Mouse (Mus musculus) limb, embryonic 14.5 days (tissue): Measurements from ENCODE around the gene Olfr1495. TPM values are rescaled to one million over a fixed set of nuclear protein-coding genes. Genes with fewer than 3 reads are reported as not detected.
"Not testable (repeated sequence)": the region's sequence is repeated elsewhere in the genome, so short reads cannot be mapped to it uniquely, and the experiment has no call there.

Experiments used
- ATAC-seq: fragments of 200-750 bp; cut with Nextera tagmentation; 2 replicates; pipeline ENCODE4 v1.8.0; 2017; ENCODE audit warnings: low read depth, moderate number of reproducible peaks, moderate TSS enrichment; ENCODE audit not compliant: low FRiP score
- DNase-seq: peaks from one replicate; pipeline ENCODE4 v3.0.0-alpha.2; 2015; ENCODE audit warnings: low spot score
- H3K27ac ChIP-seq: fragments of 300-500 bp; sonication (generic); replicated peaks from 2 replicates; pipeline ENCODE4 v1.5.1; 2014; ENCODE audit warnings: low read depth, mild to moderate bottlenecking, low read length, moderate library complexity, mixed read lengths
- H3K27me3 ChIP-seq: fragments of 300-500 bp; sonication (generic); 2 replicates; pipeline ENCODE4 v1.6.1; 2014; ENCODE audit warnings: low read length, mixed read lengths; ENCODE audit not compliant: control insufficient read depth, insufficient read depth
- H3K36me3 ChIP-seq: fragments of 300-500 bp; sonication (generic); 2 replicates; pipeline ENCODE4 v1.6.1; 2014; ENCODE audit warnings: mild to moderate bottlenecking, low read length, moderate library complexity, mixed read lengths; ENCODE audit not compliant: control insufficient read depth, insufficient read depth
- H3K4me1 ChIP-seq: fragments of 300-500 bp; sonication (generic); 2 replicates; pipeline ENCODE4 v1.6.1; 2014; ENCODE audit warnings: antibody characterized with exemption, low read length, mixed read lengths; ENCODE audit not compliant: control insufficient read depth, insufficient read depth
- H3K4me2 ChIP-seq: fragments of 300-500 bp; sonication (generic); replicated peaks from 2 replicates; pipeline ENCODE4 v1.6.1; 2014; ENCODE audit warnings: low read depth, mild to moderate bottlenecking, low read length, moderate library complexity; ENCODE audit not compliant: severe bottlenecking
- H3K4me3 ChIP-seq: fragments of 300-500 bp; sonication (generic); replicated peaks from 2 replicates; pipeline ENCODE4 v1.5.1; 2014; ENCODE audit warnings: low read length
- H3K9ac ChIP-seq: fragments of 300-500 bp; sonication (generic); 2 replicates; pipeline ENCODE4 v1.6.1; 2014; ENCODE audit warnings: mild to moderate bottlenecking, low read depth, low read length, moderate library complexity; ENCODE audit not compliant: severe bottlenecking
- H3K9me3 ChIP-seq: fragments of 300-500 bp; sonication (generic); 2 replicates; pipeline ENCODE4 v1.6.1; 2016; ENCODE audit warnings: low read length; ENCODE audit not compliant: control insufficient read depth
- POLR2A ChIP-seq: fragments of 200-500 bp; IDR thresholded peaks from 2 replicates; pipeline ENCODE4 v1.8.0; 2012; ENCODE audit warnings: inconsistent platforms, mild to moderate bottlenecking, moderate library complexity, borderline replicate concordance; ENCODE audit not compliant: insufficient read depth, insufficient read length; ENCODE audit errors: extremely low read depth
- WGBS: fragments of 180-500 bp; shearing (Covaris S2); extraction: QIAGEN DNeasy Blood & Tissue Kit; methylation state at CpG from one replicate; pipeline ENCODE4 v1.1.7; 2014; 5-methylcytosine and 5-hydroxymethylcytosine counted together
- polyA plus RNA-seq, 2 experiments: library from polyadenylated mRNA; depleted of rRNA in 1 of 2; stranded (reverse) in 1 of 2; unstranded in 1 of 2; fragments of >200 nt; fragmentation: Nextera tagmentation in 1 of 2; extraction: Ambion mirVana in 1 of 2; gene quantifications; 2 replicates each; pipeline versions ENCODE4 v1.2.1 to v1.2.3; 2012 to 2014

Gene Olfr1495
- polyA plus RNA-seq, 2 experiments: not detected

GRCm38 (mm10) chr19:13798102-13798501, 33.7 kb downstream of the Olfr1495 start, which contains the start of gene Olfr1497:
Gene Olfr1497 (minus strand): TSS chr19:13798202.
- H3K4me1 ChIP-seq: no peaks in the 10 kb centered on the region
- H3K27me3 ChIP-seq: no peaks in the 10 kb centered on the region
- no peak within 1 kb of the TSS for H3K9ac ChIP-seq
- no peak for TF ChIP-seq POLR2A
- H3K4me2 ChIP-seq: no peak within 1 kb of the TSS
- no peaks in the 10 kb centered on the region for H3K9me3 ChIP-seq
- H3K27ac ChIP-seq: no peak within 1 kb of the TSS
- H3K4me3 ChIP-seq: no peak within 1 kb of the TSS
- no peak for DNase-seq
- no peak for ATAC-seq
- H3K36me3 ChIP-seq: no peaks in the 10 kb centered on the region

- not testable (repeated sequence) for H3K9ac ChIP-seq, H3K4me1 ChIP-seq, H3K9me3 ChIP-seq, ATAC-seq, H3K4me3 ChIP-seq, DNase-seq, H3K4me2 ChIP-seq, H3K36me3 ChIP-seq, H3K27ac ChIP-seq, H3K27me3 ChIP-seq
- WGBS: 64% methylated on average over 1 of the region's 1 CpGs
Observed at GRCm38 (mm10) chr19:13805486-13805885, 41.1 kb downstream of the Olfr1495 start.

- H3K9ac ChIP-seq: no peak overlapping the region
- no peak for TF ChIP-seq POLR2A
- 63% methylated on average over 2 of the region's 2 CpGs for WGBS
- H3K27me3 ChIP-seq: no peaks in the 10 kb centered on the region
- no peaks in the 10 kb centered on the region for H3K4me1 ChIP-seq
- ATAC-seq: no peak
- H3K27ac ChIP-seq: no peak overlapping the region
- no peak for DNase-seq
- H3K4me2 ChIP-seq: no peak overlapping the region
- H3K36me3 ChIP-seq: no peaks in the 10 kb centered on the region
- no peaks in the 10 kb centered on the region for H3K9me3 ChIP-seq
- H3K4me3 ChIP-seq: no peak overlapping the region
Observed at GRCm38 (mm10) chr19:13812823-13813222, 48.4 kb downstream of the Olfr1495 start.

- H3K9ac ChIP-seq: no peak overlapping the region
- 38% methylated on average over 5 of the region's 5 CpGs for WGBS
- no peak for TF ChIP-seq POLR2A
- ATAC-seq (no peak), DNase-seq (peak; percentile 4)
- no peak overlapping the region for H3K4me2 ChIP-seq
- no peaks in the 10 kb centered on the region for H3K36me3 ChIP-seq
- no peaks in the 10 kb centered on the region for H3K9me3 ChIP-seq
- H3K27ac ChIP-seq: no peak overlapping the region
- no peak overlapping the region for H3K4me3 ChIP-seq
- no peaks in the 10 kb centered on the region for H3K4me1 ChIP-seq
- no peaks in the 10 kb centered on the region for H3K27me3 ChIP-seq
Observed at GRCm38 (mm10) chr19:13818827-13819226, 54.4 kb downstream of the Olfr1495 start.

GRCm38 (mm10) chr19:13819347-13819746, 54.9 kb downstream of the Olfr1495 start, which contains the start of gene Olfr1499:
Gene Olfr1499 (minus strand): TSS chr19:13819447.
- Histone ChIP-seq H3K36me3 (no peaks in the 10 kb centered on the region), H3K9ac (no peak within 1 kb of the TSS), H3K4me1 (no peaks in the 10 kb centered on the region), H3K4me2 (no peak within 1 kb of the TSS), H3K9me3 (no peaks in the 10 kb centered on the region), H3K27me3 (no peaks in the 10 kb centered on the region), H3K4me3 (no peak within 1 kb of the TSS), H3K27ac (no peak within 1 kb of the TSS)
- TF ChIP-seq POLR2A: no peak
- DNase-seq (no peak), ATAC-seq (no peak)

Other genes starting within 250 kb of the Olfr1495 start
- gene Olfr1480, start 236.7 kb upstream of the Olfr1495 start, polyA plus RNA-seq (2012; rRNA removed): not detected in 2 replicates
- not detected in 2 replicates for gene Olfr1480, start 236.7 kb upstream of the Olfr1495 start, polyA plus RNA-seq (2014; fragmentation: Nextera tagmentation; extraction: Ambion mirVana)
- gene Olfr1484, start 181.1 kb upstream of the Olfr1495 start, polyA plus RNA-seq (2012; rRNA removed): not detected in 2 replicates
- not detected in 2 replicates for gene Olfr1484, start 181.1 kb upstream of the Olfr1495 start, polyA plus RNA-seq (2014; fragmentation: Nextera tagmentation; extraction: Ambion mirVana)
- gene Olfr1487, start 147.2 kb upstream of the Olfr1495 start, polyA plus RNA-seq (2012; rRNA removed): not detected in 2 replicates
- gene Olfr1487, start 147.2 kb upstream of the Olfr1495 start, polyA plus RNA-seq (2014; fragmentation: Nextera tagmentation; extraction: Ambion mirVana): not detected in 2 replicates
- gene Olfr1489, start 133.0 kb upstream of the Olfr1495 start, polyA plus RNA-seq (2012; rRNA removed): not detected in 2 replicates
- not detected in 2 replicates for gene Olfr1489, start 133.0 kb upstream of the Olfr1495 start, polyA plus RNA-seq (2014; fragmentation: Nextera tagmentation; extraction: Ambion mirVana)
- not detected in 2 replicates for gene Olfr1490, start 113.5 kb upstream of the Olfr1495 start, polyA plus RNA-seq (2012; rRNA removed)
- gene Olfr1490, start 113.5 kb upstream of the Olfr1495 start, polyA plus RNA-seq (2014; fragmentation: Nextera tagmentation; extraction: Ambion mirVana): not detected in 2 replicates
- not detected in 2 replicates for gene Olfr1491, start 67.3 kb upstream of the Olfr1495 start, polyA plus RNA-seq (2012; rRNA removed)
- gene Olfr1491, start 67.3 kb upstream of the Olfr1495 start, polyA plus RNA-seq (2014; fragmentation: Nextera tagmentation; extraction: Ambion mirVana): not detected in 2 replicates
- not detected in 2 replicates for gene Olfr1493-ps1, start 41.3 kb upstream of the Olfr1495 start, polyA plus RNA-seq (2012; rRNA removed)
- not detected in 2 replicates for gene Olfr1493-ps1, start 41.3 kb upstream of the Olfr1495 start, polyA plus RNA-seq (2014; fragmentation: Nextera tagmentation; extraction: Ambion mirVana)
- gene Olfr1494, start 24.9 kb upstream of the Olfr1495 start, polyA plus RNA-seq (2012; rRNA removed): not detected in 2 replicates
- not detected in 2 replicates for gene Olfr1494, start 24.9 kb upstream of the Olfr1495 start, polyA plus RNA-seq (2014; fragmentation: Nextera tagmentation; extraction: Ambion mirVana)
- not detected in 2 replicates for gene Olfr1496, start 13.3 kb downstream of the Olfr1495 start, polyA plus RNA-seq (2012; rRNA removed)
- gene Olfr1496, start 13.3 kb downstream of the Olfr1495 start, polyA plus RNA-seq (2014; fragmentation: Nextera tagmentation; extraction: Ambion mirVana): not detected in 2 replicates
- gene Olfr1497, start 33.6 kb downstream of the Olfr1495 start, polyA plus RNA-seq (2012; rRNA removed): not detected in 2 replicates
- gene Olfr1497, start 33.6 kb downstream of the Olfr1495 start, polyA plus RNA-seq (2014; fragmentation: Nextera tagmentation; extraction: Ambion mirVana): not detected in 2 replicates
- gene Olfr1499, start 54.8 kb downstream of the Olfr1495 start, polyA plus RNA-seq (2012; rRNA removed): not detected in 2 replicates
- gene Olfr1499, start 54.8 kb downstream of the Olfr1495 start, polyA plus RNA-seq (2014; fragmentation: Nextera tagmentation; extraction: Ambion mirVana): not detected in 2 replicates
- gene Olfr1500, start 65.9 kb downstream of the Olfr1495 start, polyA plus RNA-seq (2012; rRNA removed): not detected in 2 replicates
- gene Olfr1500, start 65.9 kb downstream of the Olfr1495 start, polyA plus RNA-seq (2014; fragmentation: Nextera tagmentation; extraction: Ambion mirVana): not detected in 2 replicates
- gene Olfr1501, start 86.1 kb downstream of the Olfr1495 start, polyA plus RNA-seq (2012; rRNA removed): not detected in 2 replicates
- not detected in 2 replicates for gene Olfr1501, start 86.1 kb downstream of the Olfr1495 start, polyA plus RNA-seq (2014; fragmentation: Nextera tagmentation; extraction: Ambion mirVana)
- gene Olfr1502, start 97.2 kb downstream of the Olfr1495 start, polyA plus RNA-seq (2012; rRNA removed): not detected in 2 replicates
- not detected in 2 replicates for gene Olfr1502, start 97.2 kb downstream of the Olfr1495 start, polyA plus RNA-seq (2014; fragmentation: Nextera tagmentation; extraction: Ambion mirVana)
- gene Olfr1504, start 133.3 kb downstream of the Olfr1495 start, polyA plus RNA-seq (2012; rRNA removed): not detected in 2 replicates
- gene Olfr1504, start 133.3 kb downstream of the Olfr1495 start, polyA plus RNA-seq (2014; fragmentation: Nextera tagmentation; extraction: Ambion mirVana): not detected in 2 replicates
- not detected in 2 replicates for gene Olfr1505, start 148.9 kb downstream of the Olfr1495 start, polyA plus RNA-seq (2012; rRNA removed)
- gene Olfr1505, start 148.9 kb downstream of the Olfr1495 start, polyA plus RNA-seq (2014; fragmentation: Nextera tagmentation; extraction: Ambion mirVana): not detected in 2 replicates